Mouse (Mus musculus) intestine, postnatal 0 days (tissue): ENCODE measurements at regions not wholly inside any gene's neighbourhood (a gene's known extent, or its start where the extent isn't known, plus 50 kb on each side); places are given as distances from the start of the nearest gene placed in this dataset.

Source experiments
- ATAC-seq: fragments of 200-750 bp; cut with Nextera tagmentation; 2 replicates; pipeline ENCODE4 v1.8.0; 2017; ENCODE audit warnings: mild to moderate bottlenecking, moderate TSS enrichment, moderate library complexity
- H3K27ac ChIP-seq: fragments of 300-500 bp; sonication (generic); 2 replicates; pipeline ENCODE4 v1.5.1; 2014; ENCODE audit warnings: mild to moderate bottlenecking, low read depth, low read length, moderate library complexity
- H3K27me3 ChIP-seq: fragments of 300-500 bp; sonication (generic); replicated peaks from 2 replicates; pipeline ENCODE4 v1.6.1; 2014; ENCODE audit warnings: low read length, mixed read lengths; ENCODE audit not compliant: control insufficient read depth, insufficient read depth
- H3K36me3 ChIP-seq: fragments of 300-500 bp; sonication (generic); 2 replicates; pipeline ENCODE4 v1.6.1; 2014; ENCODE audit warnings: mild to moderate bottlenecking, moderate library complexity; ENCODE audit not compliant: control insufficient read depth, insufficient read depth
- H3K4me1 ChIP-seq: fragments of 300-500 bp; sonication (generic); replicated peaks from 2 replicates; pipeline ENCODE4 v1.6.1; 2014; ENCODE audit warnings: antibody characterized with exemption, low read length, mixed read lengths; ENCODE audit not compliant: control insufficient read depth, insufficient read depth
- H3K4me2 ChIP-seq: fragments of 300-500 bp; sonication (generic); replicated peaks from 2 replicates; pipeline ENCODE4 v1.6.1; 2014; ENCODE audit warnings: low read depth, mild to moderate bottlenecking, moderate library complexity
- H3K4me3 ChIP-seq: fragments of 300-500 bp; sonication (generic); 2 replicates; pipeline ENCODE4 v1.5.1; 2014; ENCODE audit warnings: low read depth, low read length
- H3K9ac ChIP-seq: fragments of 300-500 bp; sonication (generic); 2 replicates; pipeline ENCODE4 v1.6.1; 2014; ENCODE audit warnings: mild to moderate bottlenecking, low read depth, low read length
- H3K9me3 ChIP-seq: fragments of 300-500 bp; sonication (generic); 2 replicates; pipeline ENCODE4 v1.6.1; 2016; ENCODE audit warnings: mixed run types; ENCODE audit not compliant: control insufficient read depth
- CTCF ChIP-seq: sonication (generic); IDR thresholded peaks from 2 replicates; pipeline ENCODE4 v1.5.1; 2016; ENCODE audit warnings: low read depth, mild to moderate bottlenecking, control low read depth, antibody characterized with exemption, moderate library complexity
- WGBS: fragments of 180-500 bp; shearing (Covaris S2); extraction: QIAGEN DNeasy Blood & Tissue Kit; methylation state at CpG from one replicate; pipeline ENCODE4 v1.1.7; 2014; 5-methylcytosine and 5-hydroxymethylcytosine counted together

DNA sequence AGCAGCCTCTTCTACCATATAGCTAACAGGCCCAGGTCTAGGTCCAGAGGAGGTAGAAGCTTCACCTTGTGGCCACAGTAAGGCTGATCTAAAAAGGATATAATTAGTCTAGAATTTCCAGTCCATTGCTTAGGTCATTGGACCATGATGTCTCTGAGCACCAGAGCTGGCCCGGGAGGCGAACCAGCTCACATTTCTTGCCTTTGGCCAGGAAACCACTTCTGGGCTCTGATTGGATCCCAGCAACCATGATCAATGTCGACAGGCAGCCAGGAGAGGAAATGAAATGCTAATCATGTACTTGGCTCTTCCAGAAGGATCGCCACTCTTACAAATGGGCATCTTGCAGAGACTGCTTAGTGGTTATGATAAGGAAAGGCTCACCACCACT lies 99.5 kb upstream of the Nrbf2 start:
- H3K27ac ChIP-seq, result no peak overlapping the region

DNA sequence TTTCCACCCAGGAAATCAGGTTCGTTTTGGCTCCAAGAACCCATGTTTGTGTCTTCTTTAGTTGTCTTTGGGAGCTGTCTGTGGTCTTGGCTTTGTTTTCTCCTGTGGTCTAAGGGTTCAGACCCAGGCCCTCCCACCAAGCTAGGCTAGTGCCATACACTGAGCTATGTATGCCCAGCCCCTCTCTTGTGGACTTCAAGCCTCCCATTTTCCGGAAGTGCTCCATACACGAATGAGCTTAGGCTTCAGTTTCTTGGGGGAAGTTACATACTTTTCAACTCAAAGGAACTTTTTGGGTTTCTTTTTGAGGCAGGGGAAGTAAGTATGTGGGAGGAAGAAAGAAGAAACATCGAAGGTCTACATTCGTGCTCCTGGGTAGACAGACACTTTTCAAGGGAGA lies 100.9 kb upstream of the Nrbf2 start:
- no peaks in the 10 kb centered on the region for H3K27me3 ChIP-seq
- H3K36me3 ChIP-seq, result no peaks in the 10 kb centered on the region
- no peak overlapping the region for H3K9ac ChIP-seq
- no peaks in the 10 kb centered on the region for H3K9me3 ChIP-seq
- H3K4me2 ChIP-seq, result no peak overlapping the region
- H3K4me1 ChIP-seq, result no peaks in the 10 kb centered on the region
- H3K27ac ChIP-seq, result no peak overlapping the region
- WGBS, result 70% methylated on average over 5 of the region's 5 CpGs
- ATAC-seq, result no peak
- H3K4me3 ChIP-seq, result no peak overlapping the region
- no peak for TF ChIP-seq CTCF

More for the DNA sequence above, 99.5 kb upstream of the Nrbf2 start:
- WGBS, result 88% methylated on average over 4 of the region's 4 CpGs
- TF ChIP-seq CTCF, result no peak
- Histone ChIP-seq H3K4me3 (no peak overlapping the region), H3K9me3 (no peaks in the 10 kb centered on the region), H3K36me3 (no peaks in the 10 kb centered on the region), H3K9ac (no peak overlapping the region), H3K4me2 (no peak overlapping the region), H3K4me1 (no peaks in the 10 kb centered on the region), H3K27me3 (no peaks in the 10 kb centered on the region)
- no peak for ATAC-seq

GRCm38 (mm10) chr10:67388755-67389154 lies 103.7 kb upstream of the Nrbf2 start:
- no peak overlapping the region for H3K4me2 ChIP-seq
- H3K36me3 ChIP-seq, result no peaks in the 10 kb centered on the region
- H3K27ac ChIP-seq, result no peak overlapping the region
- H3K4me3 ChIP-seq, result no peak overlapping the region
- H3K9me3 ChIP-seq, result no peaks in the 10 kb centered on the region
- no peaks in the 10 kb centered on the region for H3K27me3 ChIP-seq
- 68% methylated on average over 6 of the region's 6 CpGs for WGBS
- H3K4me1 ChIP-seq, result no peaks in the 10 kb centered on the region
- H3K9ac ChIP-seq, result no peak overlapping the region
- no peak for TF ChIP-seq CTCF
- no peak for ATAC-seq

- H3K4me3 ChIP-seq, result no peak overlapping the region
- H3K4me2 ChIP-seq, result no peak overlapping the region
- TF ChIP-seq CTCF, result no peak
- no peaks in the 10 kb centered on the region for H3K9me3 ChIP-seq
- no peaks in the 10 kb centered on the region; the same call in 1 of the 2 replicates for H3K27me3 ChIP-seq
- 65% methylated on average over 5 of the region's 5 CpGs for WGBS
- no peak for ATAC-seq
- no peaks in the 10 kb centered on the region for H3K4me1 ChIP-seq
- H3K27ac ChIP-seq, result no peak overlapping the region
- no peak overlapping the region for H3K9ac ChIP-seq
- H3K36me3 ChIP-seq, result no peaks in the 10 kb centered on the region
These were observed 115.3 kb upstream of the Nrbf2 start for GRCm38 (mm10) chr10:67400434-67400833.

- Histone ChIP-seq H3K9ac (no peak overlapping the region), H3K4me3 (no peak overlapping the region), H3K9me3 (no peaks in the 10 kb centered on the region), H3K27ac (no peak overlapping the region), H3K27me3 (no peaks in the 10 kb centered on the region; the same call in 1 of the 2 replicates), H3K4me2 (no peak overlapping the region), H3K4me1 (no peaks in the 10 kb centered on the region), H3K36me3 (no peaks in the 10 kb centered on the region)
- 58% methylated on average over 6 of the region's 6 CpGs for WGBS
- ATAC-seq, result no peak
- no peak for TF ChIP-seq CTCF
These were observed 116.3 kb upstream of the Nrbf2 start for GRCm38 (mm10) chr10:67401409-67401808.

DNA sequence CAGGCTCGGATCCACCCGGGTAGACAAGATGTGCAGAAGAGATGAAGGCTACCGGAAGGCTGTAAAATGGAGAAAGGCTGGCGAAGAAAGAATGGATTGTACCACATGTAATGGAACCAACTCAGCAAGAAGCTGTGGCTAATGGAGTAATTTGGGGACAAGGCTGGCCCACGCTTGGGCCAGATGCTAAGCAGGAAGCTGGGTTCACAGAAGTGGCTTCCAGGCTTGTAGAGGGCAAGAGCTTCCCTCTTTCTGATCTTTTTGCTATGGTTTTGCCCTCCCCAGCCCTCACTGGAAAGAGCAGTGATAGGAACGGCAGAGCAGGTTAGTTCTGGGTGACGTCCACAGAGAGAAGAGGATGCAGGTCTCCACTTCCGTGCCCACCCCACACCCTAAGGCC lies 117.7 kb upstream of the Egr2 start:
- Histone ChIP-seq H3K4me3 (no peak overlapping the region), H3K27me3 (no peaks in the 10 kb centered on the region), H3K9ac (no peak overlapping the region), H3K36me3 (no peaks in the 10 kb centered on the region), H3K4me2 (no peak overlapping the region), H3K4me1 (no peaks in the 10 kb centered on the region), H3K9me3 (no peaks in the 10 kb centered on the region), H3K27ac (no peak overlapping the region)
- WGBS, result 92% methylated on average over 8 of the region's 8 CpGs
- ATAC-seq, result no peak
- TF ChIP-seq CTCF, result no peak

- Histone ChIP-seq H3K4me3 (no peak overlapping the region), H3K9me3 (no peaks in the 10 kb centered on the region), H3K27me3 (no peaks in the 10 kb centered on the region), H3K36me3 (no peaks in the 10 kb centered on the region), H3K4me2 (no peak overlapping the region), H3K27ac (no peak overlapping the region), H3K9ac (no peak overlapping the region), H3K4me1 (no peaks in the 10 kb centered on the region)
- no peak for TF ChIP-seq CTCF
- WGBS, result 82% methylated on average over 5 of the region's 5 CpGs
- ATAC-seq, result no peak
These were observed 114.5 kb upstream of the Egr2 start for GRCm38 (mm10) chr10:67420761-67421160.
